Mouse (Mus musculus) bone marrow, adult 2 months (tissue): Measurements from ENCODE around the gene Frs3.
A peak's percentile ranks its signal among the peaks of the same experiment; 100 is the strongest.

Experiments
- CTCF ChIP-seq: fragments of 200-500 bp; IDR thresholded peaks from 2 replicates; pipeline ENCODE4 v1.5.1; 2011; ENCODE audit warnings: low read length, control low read depth; ENCODE audit not compliant: control insufficient read depth, insufficient read depth
- POLR2A ChIP-seq: fragments of 200-500 bp; IDR thresholded peaks from 2 replicates; pipeline ENCODE4 v1.6.1; 2011; ENCODE audit warnings: low read depth, mild to moderate bottlenecking, control low read depth, low read length, borderline replicate concordance; ENCODE audit not compliant: control insufficient read depth

DNA sequence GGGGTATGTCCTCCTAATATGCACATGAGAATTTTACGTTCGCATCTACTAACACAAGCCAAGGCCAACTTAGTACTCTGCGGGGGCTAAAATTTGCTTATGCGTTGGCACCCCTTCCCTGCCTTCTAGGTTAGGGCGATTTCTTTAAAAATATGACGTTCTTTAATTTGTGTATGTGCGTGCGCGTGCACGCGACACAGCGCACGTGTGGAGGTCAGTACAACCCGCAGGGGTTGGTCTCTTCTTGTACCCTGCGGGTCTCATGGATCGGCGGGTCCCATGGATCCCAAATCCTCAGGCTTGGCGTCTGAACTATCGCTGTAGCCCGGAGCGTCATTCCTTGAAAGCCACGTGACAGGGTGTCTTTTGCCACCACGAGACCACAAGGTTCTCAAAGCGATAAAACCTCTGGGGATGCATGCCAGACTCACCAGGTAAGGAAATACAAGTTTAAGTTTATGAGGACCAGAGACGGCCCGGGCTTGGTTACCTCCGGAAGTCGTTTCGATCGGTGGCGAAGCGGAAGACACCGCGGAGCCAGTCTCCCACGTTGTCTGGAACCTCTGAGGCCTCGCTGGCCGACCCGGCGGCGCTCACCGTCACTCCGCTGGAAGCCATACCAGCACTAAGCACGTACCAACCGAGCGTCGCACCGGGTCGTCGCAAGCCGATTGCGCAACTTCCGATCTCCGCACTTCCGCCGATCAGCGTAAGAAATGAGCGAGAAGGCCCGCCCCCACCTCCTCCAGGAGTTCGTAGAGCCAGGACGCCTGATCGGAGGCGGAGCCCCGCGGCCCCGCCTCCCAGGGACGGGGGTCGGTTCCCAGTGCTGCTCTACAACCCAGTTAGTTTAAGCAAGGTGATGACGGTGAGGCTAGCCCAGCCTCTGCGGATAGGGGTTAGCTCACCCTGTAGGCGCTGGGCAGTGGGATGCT is 1.2 kb upstream of the Frs3 start:
- no peak for TF ChIP-seq CTCF
- peak; percentile 85; the same call in 1 of the 2 replicates for TF ChIP-seq POLR2A
